ENCODE assay signal across 9 mouse cellular contexts in genomic region chr7:123214365-123215075, GRCm38 (mm10). TPM values are rescaled to one million over a fixed set of nuclear protein-coding genes. Genes with fewer than 3 reads are reported as not detected.
A peak's percentile ranks its signal among the peaks of the same experiment; 100 is the strongest.
DNase-seq lines count a peak whose midpoint lies in the region; ATAC-seq and TF ChIP-seq lines count a peak whose summit lies in the region.
"Had no signal": no experiment of that assay in that cellular context is flagged by ENCODE, and none has a peak within 500 bp of the region (broad histone marks: within the 10 kb centered on the region; RNA-seq: fewer than 3 reads in every experiment).

Gene Slc5a11 (plus strand): TSS chr7:123214780.

- no peaks in the 10 kb centered on the region for H3K27me3 ChIP-seq in lung, postnatal 0 days (replicated peaks; ENCODE audit: insufficient read depth, low read length)
- no peaks in the 10 kb centered on the region for H3K27me3 ChIP-seq in heart, embryonic 12.5 days (replicated peaks)
- no peaks in the 10 kb centered on the region for H3K27me3 ChIP-seq in stomach, embryonic 15.5 days (replicated peaks)
- H3K27me3 ChIP-seq: midbrain, embryonic 12.5 days had no signal

- H3K4me2 ChIP-seq in lung, postnatal 0 days (replicated peaks; ENCODE audit: low read depth, low read length), result no peak within 1 kb of the TSS
- no peak within 1 kb of the TSS for H3K4me2 ChIP-seq in heart, embryonic 12.5 days
- H3K4me2 ChIP-seq in stomach, embryonic 15.5 days, result 0 out of 2 replicates have a peak within 1 kb of the TSS, but pooled peaks have one; percentile 0
- H3K4me2 ChIP-seq: midbrain, embryonic 12.5 days had no signal

- no peaks in the 10 kb centered on the region for H3K36me3 ChIP-seq in lung, postnatal 0 days (ENCODE audit: insufficient read depth, low read length)
- no peaks in the 10 kb centered on the region for H3K36me3 ChIP-seq in heart, embryonic 12.5 days
- no peaks in the 10 kb centered on the region for H3K36me3 ChIP-seq in stomach, embryonic 15.5 days
- H3K36me3 ChIP-seq: midbrain, embryonic 12.5 days had no signal

- no peak for DNase-seq in lung, postnatal 0 days (ENCODE audit: low spot score)
- DNase-seq in lung, postnatal 4 days, result no peak
- peak; percentile 88 for DNase-seq in kidney, postnatal 14 days
- no peak for DNase-seq in adipocyte (ENCODE audit: low spot score)
- no peak for DNase-seq in right cerebral cortex, postnatal 14 days
- DNase-seq in gastrocnemius, postnatal 4 days (ENCODE audit: low spot score in 2 of 2), result no peak

- no peaks in the 10 kb centered on the region for H3K9me3 ChIP-seq in lung, postnatal 0 days (ENCODE audit: low read length)
- no peaks in the 10 kb centered on the region for H3K9me3 ChIP-seq in heart, embryonic 12.5 days (replicated peaks)
- H3K9me3 ChIP-seq in stomach, embryonic 15.5 days, result no peaks in the 10 kb centered on the region
- H3K9me3 ChIP-seq: midbrain, embryonic 12.5 days had no signal

- 36% methylated on average over 7 of the region's 8 CpGs for WGBS in lung, postnatal 0 days
- WGBS in heart, embryonic 12.5 days, result 29% methylated on average over 8 of the region's 8 CpGs
- 27% methylated on average over 8 of the region's 8 CpGs for WGBS in stomach, embryonic 15.5 days

- no peak for TF ChIP-seq EP300 in lung, postnatal 0 days (IDR thresholded peaks at IDR 0.05)

- no peaks in the 10 kb centered on the region for H3K4me1 ChIP-seq in lung, postnatal 0 days (ENCODE audit: insufficient read depth, low read depth, low read length)
- peaks cover 18% of the 10 kb centered on the region for H3K4me1 ChIP-seq in heart, embryonic 12.5 days (replicated peaks)
- 0 out of 2 replicates have a peak, but pooled peaks cover 6% of the 10 kb centered on the region for H3K4me1 ChIP-seq in stomach, embryonic 15.5 days

- no peak within 1 kb of the TSS for H3K4me3 ChIP-seq in lung, postnatal 0 days (ENCODE audit: low read depth, low read length)
- no peak within 1 kb of the TSS for H3K4me3 ChIP-seq in heart, embryonic 12.5 days
- no peak within 1 kb of the TSS for H3K4me3 ChIP-seq in stomach, embryonic 15.5 days (replicated peaks)
- H3K4me3 ChIP-seq: midbrain, embryonic 12.5 days had no signal

- ATAC-seq in lung, postnatal 0 days, result peak; percentile 50
- peak; percentile 43 for ATAC-seq in heart, embryonic 12.5 days (ENCODE audit: insufficient number of reproducible peaks, low FRiP score)
- ATAC-seq in stomach, embryonic 15.5 days (ENCODE audit: insufficient read depth, low FRiP score, low read depth), result peak; percentile 81

- no peak within 1 kb of the TSS for H3K27ac ChIP-seq in lung, postnatal 0 days (ENCODE audit: low read length)
- H3K27ac ChIP-seq in heart, embryonic 12.5 days (ENCODE audit: poor library complexity, severe bottlenecking), result no peak within 1 kb of the TSS
- 0 out of 2 replicates have a peak within 1 kb of the TSS, but pooled peaks have one; percentile 48 for H3K27ac ChIP-seq in stomach, embryonic 15.5 days
- H3K27ac ChIP-seq: midbrain, embryonic 12.5 days had no signal

- H3K9ac ChIP-seq in lung, postnatal 0 days (replicated peaks; ENCODE audit: low read depth), result no peak within 1 kb of the TSS
- H3K9ac ChIP-seq in heart, embryonic 12.5 days, result peak within 1 kb of the TSS; percentile 29; the same call in 1 of the 2 replicates
- no peak within 1 kb of the TSS for H3K9ac ChIP-seq in stomach, embryonic 15.5 days
- H3K9ac ChIP-seq: midbrain, embryonic 12.5 days had no signal

- TF ChIP-seq CTCF in lung, postnatal 0 days (IDR thresholded peaks at IDR 0.05), result no peak

RNA-seq across cellular contexts. Expression of gene Slc5a11, which starts in this region (rescaled TPM):
- polyA plus RNA-seq in lung, postnatal 0 days (2015; fragmentation: Nextera tagmentation; extraction: Ambion mirVana), result 0.11 TPM in 1 of 2 replicates, not detected in the other
- 0.15 and 0.34 TPM in 2 replicates for polyA plus RNA-seq in heart, embryonic 12.5 days (2016; fragmentation: Nextera tagmentation; extraction: Ambion mirVana)
- polyA plus RNA-seq in stomach, embryonic 15.5 days (2015; fragmentation: Nextera tagmentation; extraction: Ambion mirVana), result 1.3 and 1.9 TPM in 2 replicates
- total RNA-seq in gastrocnemius, postnatal 4 days (2021), result not detected

Comparison
In these comparisons a context has a peak if more than half of its experiments do, and no peak if none do; other contexts are left out.
1. Peak in ATAC-seq in lung, postnatal 0 days; RNA of the gene not detected or under 1 TPM.
2. Peak in ATAC-seq and H3K9ac ChIP-seq in heart, embryonic 12.5 days; RNA of the gene not detected or under 1 TPM.